Mouse (Mus musculus) brain, embryonic 14.5 days (tissue): ENCODE data around the gene Aicda. TPM values are rescaled to one million over a fixed set of nuclear protein-coding genes. Genes with fewer than 3 reads are reported as not detected.
"Not testable (repeated sequence)": the region's sequence is repeated elsewhere in the genome, so short reads cannot be mapped to it uniquely, and the experiment has no call there.

ENCODE experiments used
- DNase-seq: peaks from one replicate; pipeline ENCODE4 v3.0.0-alpha.2; 2011; ENCODE audit warnings: low read depth
- CTCF ChIP-seq: fragments of 200-500 bp; IDR thresholded peaks from 2 replicates; pipeline ENCODE4 v1.5.1; 2012; ENCODE audit warnings: inconsistent platforms, mild to moderate bottlenecking, moderate library complexity, borderline replicate concordance; ENCODE audit not compliant: insufficient read depth, insufficient read length; ENCODE audit errors: extremely low read depth
- POLR2A ChIP-seq: fragments of 200-500 bp; IDR thresholded peaks from 2 replicates; pipeline ENCODE4 v1.6.1; 2012; ENCODE audit warnings: mild to moderate bottlenecking, inconsistent platforms, borderline replicate concordance; ENCODE audit not compliant: poor library complexity, insufficient read depth, insufficient read length, severe bottlenecking; ENCODE audit errors: extremely low read depth
- polyA plus RNA-seq: library from polyadenylated mRNA; depleted of rRNA; stranded (reverse); fragments of >200 nt; gene quantifications from 2 replicates; pipeline ENCODE4 v1.2.3, GENCODE M21; 2012; rRNA removed

The Aicda gene
- 0.25 and 0.75 TPM in 2 replicates for polyA plus RNA-seq

- TF ChIP-seq CTCF (no peak), POLR2A (no peak)
- no peak for DNase-seq
Observed at GRCm38 (mm10) chr6:122553606-122554005, at the start of gene Aicda. TSS of gene Aicda (plus strand) at chr6:122553801.

DNA sequence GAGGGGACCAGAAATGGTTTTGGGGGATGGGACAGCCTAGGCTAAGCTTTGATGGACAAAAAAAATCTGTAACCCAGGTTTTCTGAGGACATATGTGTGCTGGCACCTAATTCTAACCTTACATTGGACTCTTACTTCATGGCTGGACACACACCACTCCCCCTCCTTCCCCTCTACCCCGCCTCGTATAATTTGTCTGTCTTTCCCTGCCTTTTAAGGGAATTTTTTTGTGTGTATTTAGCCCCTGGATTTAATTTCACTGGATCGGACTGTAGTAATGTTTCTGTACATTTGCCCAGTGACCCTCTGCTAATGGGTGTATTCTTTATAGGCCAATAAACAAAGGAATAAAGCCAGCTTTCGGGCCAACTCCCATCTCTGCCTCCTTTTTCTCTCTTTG is 48.6 kb upstream of the Aicda start:
- no peak for DNase-seq
- TF ChIP-seq POLR2A: no peak
- no peak for TF ChIP-seq CTCF

GRCm38 (mm10) chr6:122505545-122505944 is 48.1 kb upstream of the Aicda start, which contains the start of gene Mfap5:
TSS of gene Mfap5 (plus strand) at chr6:122505845.
- no peak for TF ChIP-seq POLR2A
- no peak for TF ChIP-seq CTCF
- DNase-seq: no peak

GRCm38 (mm10) chr6:122508494-122508893 is 45.1 kb upstream of the Aicda start:
- no peak for DNase-seq
- no peak for TF ChIP-seq POLR2A
- TF ChIP-seq CTCF: no peak

DNA sequence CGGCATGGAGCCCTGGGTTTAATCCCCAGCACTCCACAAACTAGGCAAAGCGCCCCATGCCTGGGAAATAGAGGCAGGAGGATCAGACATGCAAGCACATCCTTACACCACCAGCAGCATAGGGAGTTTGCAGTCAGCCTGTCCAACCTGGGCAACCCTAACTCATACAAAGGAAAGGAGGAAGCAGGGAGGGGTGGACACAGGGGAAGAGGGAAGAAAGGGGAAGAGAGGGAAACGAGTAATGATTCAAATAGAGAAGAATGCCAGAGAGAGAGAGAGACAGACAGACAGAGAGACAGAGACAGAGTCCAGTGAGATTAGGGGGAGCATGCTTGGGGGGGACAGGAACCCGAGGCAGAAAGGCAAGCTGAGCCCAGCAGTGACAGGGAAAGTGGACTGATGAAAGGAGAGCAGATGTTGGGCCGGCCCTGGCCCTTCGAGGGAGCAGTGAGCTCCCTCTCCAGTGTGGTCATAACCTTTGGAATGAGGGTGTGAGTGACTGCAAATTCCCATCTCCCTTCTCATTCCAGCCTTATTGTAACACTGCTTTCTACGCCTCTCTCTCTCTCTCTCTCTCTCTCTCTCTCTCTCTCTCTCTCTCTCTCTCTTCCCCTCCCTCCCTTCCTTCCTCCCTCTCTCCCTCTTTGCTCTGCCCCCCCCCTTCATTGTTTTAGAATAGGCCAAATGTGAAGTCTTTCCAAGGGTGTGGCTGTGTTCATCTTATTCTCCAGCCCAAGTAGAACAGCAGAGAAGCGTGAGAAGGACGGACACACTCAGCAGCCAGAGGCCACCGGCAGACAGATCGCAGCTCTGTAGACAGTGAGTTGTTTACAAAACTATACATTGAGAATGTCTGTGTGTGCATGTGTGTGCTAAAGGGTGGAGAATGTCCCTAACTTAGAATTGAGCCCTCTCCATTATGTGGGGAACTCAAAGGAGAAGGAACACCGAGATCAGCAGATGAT is 40.4 kb upstream of the Aicda start:
- DNase-seq: no peak
- TF ChIP-seq POLR2A (no peak), CTCF (no peak)

GRCm38 (mm10) chr6:122514312-122514711 is 39.3 kb upstream of the Aicda start:
- no peak for TF ChIP-seq CTCF
- no peak for TF ChIP-seq POLR2A
- DNase-seq: no peak

GRCm38 (mm10) chr6:122515762-122516161 is 37.8 kb upstream of the Aicda start:
- DNase-seq: not testable (repeated sequence)

GRCm38 (mm10) chr6:122517668-122518067 is 35.9 kb upstream of the Aicda start:
- no peak for DNase-seq
- TF ChIP-seq CTCF (no peak), POLR2A (no peak)

DNA sequence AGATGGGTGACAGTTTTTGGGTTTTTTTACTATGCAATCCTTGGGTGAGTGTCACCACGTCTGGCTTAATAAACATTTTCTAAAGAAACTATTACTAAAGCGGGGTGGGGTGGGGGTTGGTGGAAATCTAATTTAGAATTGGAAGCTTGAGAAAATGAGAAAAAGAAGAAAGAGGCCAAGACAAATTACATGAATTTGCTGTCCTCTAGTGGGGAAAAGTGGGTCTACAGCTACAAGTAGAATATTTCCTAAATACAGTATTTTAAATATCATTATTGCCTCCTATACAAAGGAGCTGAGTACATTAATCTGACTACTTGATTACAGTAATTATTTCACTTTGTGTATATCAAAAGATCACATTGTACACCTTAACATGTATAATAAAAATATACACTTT is 34.2 kb upstream of the Aicda start:
- DNase-seq: peak; percentile 76
- TF ChIP-seq POLR2A (no peak), CTCF (no peak)

- DNase-seq: peak; percentile 91
- TF ChIP-seq CTCF: no peak
- no peak for TF ChIP-seq POLR2A
Observed at GRCm38 (mm10) chr6:122522595-122522994, 31.0 kb upstream of the Aicda start.

DNA sequence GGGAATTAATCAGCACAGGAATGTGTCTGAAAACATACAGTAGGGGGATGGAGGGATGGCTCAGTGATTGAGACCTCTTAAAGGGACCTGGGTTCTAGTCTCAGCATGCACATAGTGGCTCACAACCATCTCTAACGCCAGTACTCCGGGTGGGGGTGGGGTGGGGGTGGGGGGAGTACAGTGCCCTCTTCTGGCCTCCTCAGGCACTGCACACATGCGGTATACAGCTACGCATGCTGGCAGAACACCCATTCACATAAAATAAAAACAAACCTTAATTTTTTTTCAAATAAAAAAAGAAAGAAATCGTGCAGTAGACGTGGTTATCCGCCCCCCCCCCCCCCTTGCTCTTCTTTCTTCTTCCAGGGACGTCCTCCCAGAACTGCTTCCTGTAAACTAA is 30.3 kb upstream of the Aicda start:
- no peak for TF ChIP-seq POLR2A
- no peak for DNase-seq

- TF ChIP-seq POLR2A (no peak), CTCF (no peak)
Observed at GRCm38 (mm10) chr6:122527596-122527995, 26.0 kb upstream of the Aicda start.

More at GRCm38 (mm10) chr6:122527596-122527995, 26.0 kb upstream of the Aicda start:
- no peak for DNase-seq
